Mouse (Mus musculus) adrenal gland (tissue): ENCODE results near the gene Nol12.

Source experiments
- intact Hi-C: fragments of 180-260 bp; cut with DNase I; formaldehyde crosslinking; loops from one replicate; pipeline ENCODE4 v1.15.1; 2025

Gene Nol12

GRCm38 (mm10) chr15:78915660-78916017 is 19.1 kb upstream of the Nol12 start:
- intact Hi-C loops: loop anchor here (2.0 kb wide), 1 partner anchor 15 kb away; no protein-coding TSS in a partner anchor

- intact Hi-C loops: no loop called here
These were observed 18.5 kb upstream of the Nol12 start for GRCm38 (mm10) chr15:78916052-78916826.

- intact Hi-C loops: no loop called here
These were observed 16.6 kb upstream of the Nol12 start for GRCm38 (mm10) chr15:78918126-78918525.

- intact Hi-C loops: no loop called here
These were observed 14.8 kb upstream of the Nol12 start for GRCm38 (mm10) chr15:78919914-78920313.

- intact Hi-C loops: no loop called here
These were observed 12.0 kb upstream of the Nol12 start for GRCm38 (mm10) chr15:78922700-78923099.

GRCm38 (mm10) chr15:78923585-78923984 is 11.1 kb upstream of the Nol12 start:
- intact Hi-C loops: no loop called here

- intact Hi-C loops: no loop called here
These were observed 9.6 kb upstream of the Nol12 start for GRCm38 (mm10) chr15:78925129-78925528.

GRCm38 (mm10) chr15:78926021-78926919 is 8.5 kb upstream of the Nol12 start, which contains the start of gene Lgals1:
Gene Lgals1, plus strand, starts transcription at chr15:78926725.
- intact Hi-C loops: no loop called here

- intact Hi-C loops: no loop called here
These were observed 7.5 kb upstream of the Nol12 start for GRCm38 (mm10) chr15:78927021-78927787.

- intact Hi-C loops: no loop called here
These were observed 6.8 kb upstream of the Nol12 start for GRCm38 (mm10) chr15:78927788-78928457.

- intact Hi-C loops: no loop called here
These were observed 6.2 kb upstream of the Nol12 start for GRCm38 (mm10) chr15:78928539-78928938.

GRCm38 (mm10) chr15:78930192-78930706 is 4.5 kb upstream of the Nol12 start:
- intact Hi-C loops: loop anchor here (2.0 kb wide), 1 partner anchor 15 kb away; no protein-coding TSS in a partner anchor

- intact Hi-C loops: loop anchor here (2.0 kb wide), 1 partner anchor 16 kb away; no protein-coding TSS in a partner anchor
These were observed 3.8 kb upstream of the Nol12 start for GRCm38 (mm10) chr15:78930801-78931426.

GRCm38 (mm10) chr15:78931577-78931976 is 3.2 kb upstream of the Nol12 start:
- intact Hi-C loops: loop anchor here (2.0 kb wide), 1 partner anchor 17 kb away; no protein-coding TSS in a partner anchor

GRCm38 (mm10) chr15:78936403-78936802 is 1.7 kb downstream of the Nol12 start:
- intact Hi-C loops: no loop called here

- intact Hi-C loops: no loop called here
These were observed 2.6 kb downstream of the Nol12 start for GRCm38 (mm10) chr15:78937311-78937710.

- intact Hi-C loops: no loop called here
These were observed 3.2 kb downstream of the Nol12 start for GRCm38 (mm10) chr15:78937963-78938362.

GRCm38 (mm10) chr15:78940325-78940724 is 5.6 kb downstream of the Nol12 start:
- intact Hi-C loops: no loop called here

GRCm38 (mm10) chr15:78942663-78943062 is 7.9 kb downstream of the Nol12 start:
- intact Hi-C loops: no loop called here

GRCm38 (mm10) chr15:78946232-78946631 is 11.5 kb downstream of the Nol12 start:
- intact Hi-C loops: no loop called here
